ENCODE assay signal across 14 mouse cellular contexts in genomic region chr4:22402930-22403329, GRCm38 (mm10).
"Had no signal": no experiment of that assay in that cellular context is flagged by ENCODE, and none has a peak within 500 bp of the region (broad histone marks: within the 10 kb centered on the region; RNA-seq: fewer than 3 reads in every experiment).

No protein-coding gene starts in this region.

- DNase-seq: lung, adult 18-20 months; lung, embryonic 14.5 days; lung, postnatal 10 days; lung, postnatal 4 days; midbrain, embryonic 14.5 days; retina, postnatal 1 day; right cerebral cortex, adult 18-20 months; thymus, adult 18-20 months; thymus, postnatal 14 days; thymus, postnatal 36 days had no signal

- ATAC-seq: midbrain, embryonic 16.5 days had no signal

- H3K27me3 ChIP-seq: midbrain, embryonic 12.5 days; neural tube, embryonic 13.5 days; neural tube, embryonic 15.5 days had no signal
